8 mouse cellular contexts compared by ENCODE assay signal in genomic region chr6:97204952-97205351, GRCm38 (mm10). TPM values are rescaled to one million over a fixed set of nuclear protein-coding genes. Genes with fewer than 3 reads are reported as not detected.
DNase-seq lines count a peak whose midpoint lies in the region; ATAC-seq and TF ChIP-seq lines count a peak whose summit lies in the region.

No protein-coding gene starts in this region.

- H3K27ac ChIP-seq in left cerebral cortex, adult 2 months = peak overlapping the region; percentile 78
- H3K27ac ChIP-seq in forebrain, embryonic 10.5 days = peak overlapping the region; percentile 98
- peak overlapping the region; percentile 91 for H3K27ac ChIP-seq in intestine, postnatal 0 days (ENCODE audit: low read depth, low read length)
- H3K27ac ChIP-seq in lung, postnatal 0 days (ENCODE audit: low read length) = peak overlapping the region; percentile 81
- H3K27ac ChIP-seq in testis, adult 2 months (ENCODE audit: control insufficient read depth, insufficient read depth, low read depth, low read length) = peak overlapping the region; percentile 45

- H3K36me3 ChIP-seq in forebrain, embryonic 10.5 days (replicated peaks) = peaks cover 14% of the 10 kb centered on the region
- H3K36me3 ChIP-seq in intestine, postnatal 0 days (ENCODE audit: control insufficient read depth, insufficient read depth) = no peaks in the 10 kb centered on the region
- no peaks in the 10 kb centered on the region for H3K36me3 ChIP-seq in lung, postnatal 0 days (ENCODE audit: insufficient read depth, low read length)
- no peaks in the 10 kb centered on the region for H3K36me3 ChIP-seq in testis, adult 2 months (ENCODE audit: control insufficient read depth, insufficient read depth, low read length)

- peak overlapping the region; percentile 97 for H3K9ac ChIP-seq in intestine, postnatal 0 days (ENCODE audit: low read depth, low read length)
- H3K9ac ChIP-seq in lung, postnatal 0 days (replicated peaks; ENCODE audit: low read depth) = peak overlapping the region; percentile 86

- no peak for TF ChIP-seq CTCF in left cerebral cortex, adult 2 months (IDR thresholded peaks at IDR 0.05)
- no peak for TF ChIP-seq CTCF in intestine, postnatal 0 days (IDR thresholded peaks at IDR 0.05; ENCODE audit: low read depth)
- no peak for TF ChIP-seq CTCF in lung, postnatal 0 days (IDR thresholded peaks at IDR 0.05)
- TF ChIP-seq CTCF in testis, adult 2 months (IDR thresholded peaks at IDR 0.05; ENCODE audit: control insufficient read depth, insufficient read depth, insufficient replicate concordance, low read depth, low read length) = no peak

- TF ChIP-seq POLR2A in testis, adult 2 months (IDR thresholded peaks at IDR 0.05; ENCODE audit: control insufficient read depth, low read depth, low read length) = no peak

- peaks cover 35% of the 10 kb centered on the region for H3K4me1 ChIP-seq in forebrain, embryonic 10.5 days
- H3K4me1 ChIP-seq in intestine, postnatal 0 days (replicated peaks; ENCODE audit: control insufficient read depth, insufficient read depth, low read length) = 0 out of 2 replicates have a peak, but pooled peaks cover 3% of the 10 kb centered on the region
- H3K4me1 ChIP-seq in lung, postnatal 0 days (ENCODE audit: insufficient read depth, low read depth, low read length) = peaks cover 5% of the 10 kb centered on the region
- H3K4me1 ChIP-seq in testis, adult 2 months (ENCODE audit: control insufficient read depth, insufficient read depth, low read length) = peaks cover 5% of the 10 kb centered on the region; the same call in 1 of the 2 replicates

- H3K27me3 ChIP-seq in forebrain, embryonic 10.5 days (ENCODE audit: poor library complexity, severe bottlenecking) = no peaks in the 10 kb centered on the region
- no peaks in the 10 kb centered on the region for H3K27me3 ChIP-seq in intestine, postnatal 0 days (replicated peaks; ENCODE audit: control insufficient read depth, insufficient read depth, low read length)
- no peaks in the 10 kb centered on the region for H3K27me3 ChIP-seq in lung, postnatal 0 days (replicated peaks; ENCODE audit: insufficient read depth, low read length)
- H3K27me3 ChIP-seq in testis, adult 2 months (ENCODE audit: control insufficient read depth, insufficient read depth, low read length) = no peaks in the 10 kb centered on the region

- no peaks in the 10 kb centered on the region for H3K9me3 ChIP-seq in forebrain, embryonic 10.5 days
- H3K9me3 ChIP-seq in intestine, postnatal 0 days (ENCODE audit: control insufficient read depth) = no peaks in the 10 kb centered on the region
- H3K9me3 ChIP-seq in lung, postnatal 0 days (ENCODE audit: low read length) = no peaks in the 10 kb centered on the region

- intact Hi-C loops in left cerebral cortex, adult 2 months (cut with DNase I) = no loop called here

- H3K4me3 ChIP-seq in left cerebral cortex, adult 2 months = peak overlapping the region; percentile 91
- H3K4me3 ChIP-seq in forebrain, embryonic 10.5 days = peak overlapping the region; percentile 90
- peak overlapping the region; percentile 95 for H3K4me3 ChIP-seq in intestine, postnatal 0 days (ENCODE audit: low read depth, low read length)
- peak overlapping the region; percentile 80 for H3K4me3 ChIP-seq in lung, postnatal 0 days (ENCODE audit: low read depth, low read length)
- H3K4me3 ChIP-seq in testis, adult 2 months (ENCODE audit: control insufficient read depth, low read depth, low read length) = peak overlapping the region; percentile 92

- DNase-seq in left cerebral cortex, adult 2 months (ENCODE audit: extremely low spot score in 1 of 2, low spot score in 2 of 2) = peak in 1 of 2 experiments; percentile 40
- DNase-seq in left cerebral cortex, adult 11 months (ENCODE audit: low spot score) = no peak
- DNase-seq in adrenal gland, adult 8-10 months = peak; percentile 45
- no peak for DNase-seq in forebrain, embryonic 10.5 days (ENCODE audit: extremely low spot score, low spot score)
- DNase-seq in lung, postnatal 0 days (ENCODE audit: low spot score) = peak; percentile 32
- no peak for DNase-seq in urinary bladder, postnatal 14 days (ENCODE audit: low spot score)

- peak overlapping the region; percentile 74 for H3K4me2 ChIP-seq in intestine, postnatal 0 days (replicated peaks; ENCODE audit: low read depth)
- H3K4me2 ChIP-seq in lung, postnatal 0 days (replicated peaks; ENCODE audit: low read depth, low read length) = peak overlapping the region; percentile 87

- peak; percentile 44; the same call in 1 of the 2 replicates for ATAC-seq in intestine, postnatal 0 days
- ATAC-seq in lung, postnatal 0 days = peak; percentile 24

- no peak for TF ChIP-seq EP300 in lung, postnatal 0 days (IDR thresholded peaks at IDR 0.05)

- under 1% methylated on average over 16 of the region's 16 CpGs for WGBS in forebrain, embryonic 10.5 days
- WGBS in intestine, postnatal 0 days = under 1% methylated on average over 16 of the region's 16 CpGs
- under 1% methylated on average over 16 of the region's 16 CpGs for WGBS in lung, postnatal 0 days

RNA-seq across cellular contexts. Expression of gene Uba3, which starts 0.5 kb away (rescaled TPM):
- 10 to 100 TPM; 77.3 to 79.0 TPM for total RNA-seq in left cerebral cortex, adult 2 months (2021)
- total RNA-seq in adrenal gland, adult 8-10 months (2022) = 10 to 100 TPM; 51.9 to 66.2 (median 63.3) TPM
- 84.3 and 87.1 TPM in 2 replicates for polyA plus RNA-seq in forebrain, embryonic 10.5 days (2016; fragmentation: Nextera tagmentation; extraction: Ambion mirVana)
- polyA plus RNA-seq in intestine, postnatal 0 days (2015; fragmentation: Nextera tagmentation; extraction: Ambion mirVana) = 28.4 and 28.5 TPM in 2 replicates
- polyA plus RNA-seq in lung, postnatal 0 days (2015; fragmentation: Nextera tagmentation; extraction: Ambion mirVana) = 35.8 and 43.2 TPM in 2 replicates
- polyA plus RNA-seq in testis, adult 2 months (2012; rRNA removed) = 8.5 and 12.9 TPM in 2 replicates

RNA-seq across cellular contexts. Expression of gene Arl6ip5, which starts 5.5 kb away (rescaled TPM):
- total RNA-seq in left cerebral cortex, adult 2 months (2021) = 100 to 1,000 TPM; 195 to 205 TPM
- 100 to 1,000 TPM; 114 to 145 (median 129) TPM for total RNA-seq in adrenal gland, adult 8-10 months (2022)
- 39.7 and 40.0 TPM in 2 replicates for polyA plus RNA-seq in forebrain, embryonic 10.5 days (2016; fragmentation: Nextera tagmentation; extraction: Ambion mirVana)
- 71.4 and 73.4 TPM in 2 replicates for polyA plus RNA-seq in intestine, postnatal 0 days (2015; fragmentation: Nextera tagmentation; extraction: Ambion mirVana)
- 90.3 and 91.9 TPM in 2 replicates for polyA plus RNA-seq in lung, postnatal 0 days (2015; fragmentation: Nextera tagmentation; extraction: Ambion mirVana)
- 7.8 and 8.1 TPM in 2 replicates for polyA plus RNA-seq in testis, adult 2 months (2012; rRNA removed)

RNA-seq across cellular contexts. Expression of gene Tmf1, which starts 26.0 kb away (rescaled TPM):
- total RNA-seq in left cerebral cortex, adult 2 months (2021) = 10 to 100 TPM; 51.9 to 52.9 TPM
- total RNA-seq in adrenal gland, adult 8-10 months (2022) = 10 to 100 TPM; 45.7 to 50.8 (median 47.5) TPM
- 24.2 and 26.3 TPM in 2 replicates for polyA plus RNA-seq in forebrain, embryonic 10.5 days (2016; fragmentation: Nextera tagmentation; extraction: Ambion mirVana)
- 42.1 and 46.0 TPM in 2 replicates for polyA plus RNA-seq in intestine, postnatal 0 days (2015; fragmentation: Nextera tagmentation; extraction: Ambion mirVana)
- polyA plus RNA-seq in lung, postnatal 0 days (2015; fragmentation: Nextera tagmentation; extraction: Ambion mirVana) = 51.0 and 53.9 TPM in 2 replicates
- polyA plus RNA-seq in testis, adult 2 months (2012; rRNA removed) = 28.8 and 29.5 TPM in 2 replicates

RNA-seq across cellular contexts. Expression of gene Lmod3, which starts 47.6 kb away (rescaled TPM):
- not detected for total RNA-seq in left cerebral cortex, adult 2 months (2021)
- under 1 TPM in 2 of 4 experiments, not detected in 2; 0.15 to 0.16 TPM for total RNA-seq in adrenal gland, adult 8-10 months (2022)
- not detected in 2 replicates for polyA plus RNA-seq in forebrain, embryonic 10.5 days (2016; fragmentation: Nextera tagmentation; extraction: Ambion mirVana)
- polyA plus RNA-seq in intestine, postnatal 0 days (2015; fragmentation: Nextera tagmentation; extraction: Ambion mirVana) = 0.08 and 0.13 TPM in 2 replicates
- polyA plus RNA-seq in lung, postnatal 0 days (2015; fragmentation: Nextera tagmentation; extraction: Ambion mirVana) = 0.24 and 0.31 TPM in 2 replicates
- polyA plus RNA-seq in testis, adult 2 months (2012; rRNA removed) = 0.10 and 0.11 TPM in 2 replicates

RNA-seq across cellular contexts. Expression of gene Eogt, which starts 56.0 kb away (rescaled TPM):
- 10 to 100 TPM; 30.2 to 31.2 TPM for total RNA-seq in left cerebral cortex, adult 2 months (2021)
- total RNA-seq in adrenal gland, adult 8-10 months (2022) = 10 to 100 TPM; 31.5 to 56.0 (median 44.0) TPM
- 9.7 and 9.9 TPM in 2 replicates for polyA plus RNA-seq in forebrain, embryonic 10.5 days (2016; fragmentation: Nextera tagmentation; extraction: Ambion mirVana)
- polyA plus RNA-seq in intestine, postnatal 0 days (2015; fragmentation: Nextera tagmentation; extraction: Ambion mirVana) = 4.3 and 4.5 TPM in 2 replicates
- polyA plus RNA-seq in lung, postnatal 0 days (2015; fragmentation: Nextera tagmentation; extraction: Ambion mirVana) = 15.3 and 15.5 TPM in 2 replicates
- polyA plus RNA-seq in testis, adult 2 months (2012; rRNA removed) = 3.4 and 4.5 TPM in 2 replicates

Comparison
In these comparisons a context has a peak if more than half of its experiments do, and no peak if none do; other contexts are left out.
1. DNase-seq: peak in adrenal gland, adult 8-10 months (single experiment) and lung, postnatal 0 days (single experiment); none in left cerebral cortex, adult 11 months (single experiment), forebrain, embryonic 10.5 days (single experiment) and urinary bladder, postnatal 14 days (single experiment).
2. H3K27ac ChIP-seq: peak in every context shown above with its lines; median percentile 98 in forebrain, embryonic 10.5 days; 91 in intestine, postnatal 0 days; 81 in lung, postnatal 0 days; 78 in left cerebral cortex, adult 2 months; 45 in testis, adult 2 months.
3. Peak in every context shown above with its lines, with median percentiles within 50 percentile points of each other: H3K4me3 ChIP-seq.